9 mouse cellular contexts compared by ENCODE assay signal in the genomic region with DNA sequence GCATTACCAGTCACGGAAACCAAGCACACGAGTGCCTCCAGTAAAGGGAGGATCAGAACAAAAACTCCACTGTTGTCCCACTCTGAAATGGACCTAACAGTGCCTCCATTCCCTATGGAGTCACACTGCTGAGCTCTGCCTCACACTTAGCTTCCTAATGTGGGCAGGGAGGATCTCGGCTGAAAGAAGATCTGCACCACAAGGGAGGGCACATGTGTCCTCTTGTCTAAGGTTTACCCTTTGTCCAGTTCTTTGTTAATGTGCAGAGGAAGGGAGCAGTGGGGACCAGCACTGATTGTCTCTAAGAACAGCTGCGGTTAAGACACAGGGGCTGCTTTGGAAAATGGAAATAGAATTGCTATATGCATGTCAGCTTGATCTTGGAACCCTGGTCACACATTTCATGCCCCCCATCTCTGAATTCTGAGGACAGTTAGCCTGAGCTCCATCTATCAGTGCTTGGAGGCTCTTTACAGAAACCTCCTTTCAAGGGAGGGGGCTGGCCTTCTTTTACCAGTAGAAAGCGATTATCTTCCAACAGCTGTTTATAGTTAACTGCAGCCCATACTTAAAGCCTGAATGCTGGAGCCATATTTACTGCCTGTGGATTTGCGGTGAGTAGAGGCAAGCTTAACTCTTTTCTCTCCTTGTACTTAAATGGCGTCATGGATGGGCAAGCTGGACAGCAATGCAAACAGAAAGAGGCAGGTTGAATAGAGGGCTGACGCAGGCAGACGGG.
DNase-seq lines count a peak whose midpoint lies in the region; ATAC-seq and TF ChIP-seq lines count a peak whose summit lies in the region.
"Had no signal": no experiment of that assay in that cellular context is flagged by ENCODE, and none has a peak within 500 bp of the region (broad histone marks: within the 10 kb centered on the region; RNA-seq: fewer than 3 reads in every experiment).

No protein-coding gene starts in this region.

- no peaks in the 10 kb centered on the region for H3K36me3 ChIP-seq in kidney, embryonic 14.5 days (ENCODE audit: control insufficient read depth, insufficient read depth, low read length)
- no peaks in the 10 kb centered on the region for H3K36me3 ChIP-seq in hindbrain, embryonic 11.5 days (ENCODE audit: control insufficient read depth, insufficient read depth, low read length)
- H3K36me3 ChIP-seq in midbrain, postnatal 0 days (ENCODE audit: insufficient read depth, low read length): no peaks in the 10 kb centered on the region

- no peaks in the 10 kb centered on the region for H3K9me3 ChIP-seq in kidney, embryonic 14.5 days (ENCODE audit: control insufficient read depth, low read length)
- no peaks in the 10 kb centered on the region for H3K9me3 ChIP-seq in hindbrain, embryonic 11.5 days (ENCODE audit: control insufficient read depth, low read length)
- no peaks in the 10 kb centered on the region for H3K9me3 ChIP-seq in midbrain, postnatal 0 days (ENCODE audit: low read length)

- no peaks in the 10 kb centered on the region for H3K27me3 ChIP-seq in kidney, embryonic 14.5 days (ENCODE audit: control insufficient read depth, insufficient read depth, low read length)
- H3K27me3 ChIP-seq in hindbrain, embryonic 11.5 days (ENCODE audit: control insufficient read depth, insufficient read depth, low read length): no peaks in the 10 kb centered on the region
- H3K27me3 ChIP-seq in midbrain, postnatal 0 days (ENCODE audit: insufficient read depth, low read length): no peaks in the 10 kb centered on the region

- no peak overlapping the region for H3K4me2 ChIP-seq in kidney, embryonic 14.5 days (replicated peaks; ENCODE audit: low read depth, low read length)
- H3K4me2 ChIP-seq in hindbrain, embryonic 11.5 days (replicated peaks; ENCODE audit: low read depth, low read length): no peak overlapping the region
- no peak overlapping the region for H3K4me2 ChIP-seq in midbrain, postnatal 0 days (ENCODE audit: low read depth, low read length, poor library complexity, severe bottlenecking)

- TF ChIP-seq CTCF in midbrain, postnatal 0 days (IDR thresholded peaks at IDR 0.05): no peak

- 0 out of 2 replicates have a peak overlapping the region, but pooled peaks have one; percentile 24 for H3K27ac ChIP-seq in kidney, embryonic 14.5 days (ENCODE audit: low read depth, low read length)
- H3K27ac ChIP-seq in hindbrain, embryonic 11.5 days (ENCODE audit: low read depth, low read length): no peak overlapping the region
- H3K27ac ChIP-seq in midbrain, postnatal 0 days (ENCODE audit: low read depth, low read length): no peak overlapping the region
- H3K27ac ChIP-seq: liver, embryonic 14.5 days had no signal

- no peak overlapping the region for H3K4me3 ChIP-seq in kidney, embryonic 14.5 days (ENCODE audit: low read length)
- no peak overlapping the region for H3K4me3 ChIP-seq in hindbrain, embryonic 11.5 days (ENCODE audit: low read depth, low read length)
- no peak overlapping the region for H3K4me3 ChIP-seq in midbrain, postnatal 0 days (ENCODE audit: low read depth, low read length)

- DNase-seq in kidney, postnatal 4 days: no peak
- DNase-seq in embryo, embryonic 10 days (ENCODE audit: low spot score): peak; percentile 45
- peak; percentile 29 for DNase-seq in hindbrain, embryonic 11.5 days (ENCODE audit: low spot score)
- DNase-seq in midbrain, postnatal 0 days (ENCODE audit: low spot score): peak; percentile 22
- DNase-seq in right cerebral cortex, postnatal 36 days (ENCODE audit: low spot score in 2 of 2): no peak
- no peak for DNase-seq in cerebellum, adult 18-20 months
- DNase-seq in right cerebral cortex, postnatal 4 days: no peak

- ATAC-seq in kidney, embryonic 14.5 days (ENCODE audit: low FRiP score, low TSS enrichment): no peak
- peak; percentile 49; the same call in 1 of the 2 replicates for ATAC-seq in hindbrain, embryonic 11.5 days (ENCODE audit: low FRiP score)
- no peak for ATAC-seq in midbrain, postnatal 0 days (ENCODE audit: low FRiP score)

- H3K4me1 ChIP-seq in kidney, embryonic 14.5 days (ENCODE audit: control insufficient read depth, insufficient read depth, low read length): peaks cover 12% of the 10 kb centered on the region; the same call in 1 of the 2 replicates
- no peaks in the 10 kb centered on the region for H3K4me1 ChIP-seq in hindbrain, embryonic 11.5 days (replicated peaks; ENCODE audit: control insufficient read depth, insufficient read depth, low read length)
- no peaks in the 10 kb centered on the region for H3K4me1 ChIP-seq in midbrain, postnatal 0 days (ENCODE audit: insufficient read depth, low read length)

- H3K9ac ChIP-seq in kidney, embryonic 14.5 days (ENCODE audit: low read depth, low read length): no peak overlapping the region
- no peak overlapping the region for H3K9ac ChIP-seq in hindbrain, embryonic 11.5 days (ENCODE audit: low read depth, low read length)
- no peak overlapping the region for H3K9ac ChIP-seq in midbrain, postnatal 0 days (replicated peaks; ENCODE audit: low read length, poor library complexity, severe bottlenecking)
- H3K9ac ChIP-seq: liver, embryonic 14.5 days had no signal

- WGBS in kidney, embryonic 14.5 days: 46% methylated on average over 9 of the region's 9 CpGs
- 35% methylated on average over 9 of the region's 9 CpGs for WGBS in hindbrain, embryonic 11.5 days
- WGBS in midbrain, postnatal 0 days: 43% methylated on average over 9 of the region's 9 CpGs

Comparison
In these comparisons a context has a peak if more than half of its experiments do, and no peak if none do; other contexts are left out.
1. DNase-seq: peak in embryo, embryonic 10 days (single experiment), hindbrain, embryonic 11.5 days (single experiment) and midbrain, postnatal 0 days (single experiment); none in kidney, postnatal 4 days (0 of 2), right cerebral cortex, postnatal 36 days (0 of 2), cerebellum, adult 18-20 months (0 of 2) and right cerebral cortex, postnatal 4 days (single experiment).